Mouse (Mus musculus) hindbrain, embryonic 12.5 days (tissue): ENCODE measurements around the gene Zfp607b. TPM values are rescaled to one million over a fixed set of nuclear protein-coding genes. Genes with fewer than 3 reads are reported as not detected.

Experiments
- ATAC-seq: fragments of 200-750 bp; cut with Nextera tagmentation; 2 replicates; pipeline ENCODE4 v1.8.0; 2017; ENCODE audit warnings: moderate TSS enrichment; ENCODE audit not compliant: low FRiP score
- H3K27ac ChIP-seq: fragments of 300-500 bp; sonication (generic); 2 replicates; pipeline ENCODE4 v1.5.1; 2016; ENCODE audit warnings: mild to moderate bottlenecking
- H3K27me3 ChIP-seq: fragments of 300-500 bp; sonication (generic); 2 replicates; pipeline ENCODE4 v1.6.1; 2016; ENCODE audit warnings: mild to moderate bottlenecking
- H3K36me3 ChIP-seq: fragments of 300-500 bp; sonication (generic); 2 replicates; pipeline ENCODE4 v1.6.1; 2016; ENCODE audit warnings: mild to moderate bottlenecking
- H3K4me1 ChIP-seq: fragments of 300-500 bp; sonication (generic); 2 replicates; pipeline ENCODE4 v1.6.1; 2016
- H3K4me2 ChIP-seq: fragments of 300-500 bp; sonication (generic); replicated peaks from 2 replicates; pipeline ENCODE4 v1.6.1; 2016; ENCODE audit warnings: mild to moderate bottlenecking
- H3K4me3 ChIP-seq: fragments of 300-500 bp; sonication (generic); 2 replicates; pipeline ENCODE4 v1.5.1; 2016; ENCODE audit warnings: mild to moderate bottlenecking
- H3K9ac ChIP-seq: fragments of 300-500 bp; sonication (generic); 2 replicates; pipeline ENCODE4 v1.6.1; 2016; ENCODE audit warnings: mild to moderate bottlenecking, moderate library complexity
- H3K9me3 ChIP-seq: fragments of 300-500 bp; sonication (generic); replicated peaks from 2 replicates; pipeline ENCODE4 v1.6.1; 2016; ENCODE audit warnings: mild to moderate bottlenecking
- WGBS: fragments of 180-500 bp; shearing (Covaris S2); methylation state at CpG from one replicate; pipeline ENCODE4 v1.1.7; 2016; 5-methylcytosine and 5-hydroxymethylcytosine counted together
- polyA plus RNA-seq: library from polyadenylated mRNA; unstranded; fragments of >200 nt; fragmentation: Nextera tagmentation; extraction: Ambion mirVana; gene quantifications from 2 replicates; pipeline ENCODE4 v1.2.1, GENCODE M21; 2016

The Zfp607b gene
- polyA plus RNA-seq, 1 experiment from 2014 or later = 8.7 TPM

GRCm38 (mm10) chr7:27658712-27659663 is 30.2 kb upstream of the Zfp607b start:
- Histone ChIP-seq H3K9me3 (no peaks in the 10 kb centered on the region), H3K4me3 (no peak overlapping the region), H3K27me3 (peaks cover 58% of the 10 kb centered on the region), H3K9ac (no peak overlapping the region), H3K4me1 (peaks cover 3% of the 10 kb centered on the region), H3K27ac (no peak overlapping the region), H3K4me2 (no peak overlapping the region), H3K36me3 (peaks cover 64% of the 10 kb centered on the region)
- ATAC-seq = no peak
- 61% methylated on average over 14 of the region's 14 CpGs for WGBS

- no peak for ATAC-seq
- H3K4me2 ChIP-seq = no peak overlapping the region
- WGBS = 87% methylated on average over 4 of the region's 4 CpGs
- H3K4me3 ChIP-seq = no peak overlapping the region
- no peak overlapping the region for H3K27ac ChIP-seq
- peaks cover 65% of the 10 kb centered on the region for H3K36me3 ChIP-seq
- H3K9me3 ChIP-seq = no peaks in the 10 kb centered on the region
- H3K9ac ChIP-seq = no peak overlapping the region
- no peaks in the 10 kb centered on the region for H3K4me1 ChIP-seq
- H3K27me3 ChIP-seq = peaks cover 28% of the 10 kb centered on the region
Measured at GRCm38 (mm10) chr7:27662038-27662437, 27.1 kb upstream of the Zfp607b start.

GRCm38 (mm10) chr7:27673064-27673574 is 16.0 kb upstream of the Zfp607b start:
- no peak overlapping the region for H3K27ac ChIP-seq
- no peaks in the 10 kb centered on the region for H3K27me3 ChIP-seq
- H3K4me1 ChIP-seq = peaks cover 26% of the 10 kb centered on the region
- H3K9me3 ChIP-seq = no peaks in the 10 kb centered on the region
- peak overlapping the region; percentile 91 for H3K9ac ChIP-seq
- peak overlapping the region; percentile 91 for H3K4me3 ChIP-seq
- ATAC-seq = no peak
- peaks cover 22% of the 10 kb centered on the region for H3K36me3 ChIP-seq
- peak overlapping the region; percentile 99 for H3K4me2 ChIP-seq
- WGBS = 56% methylated on average over 9 of the region's 9 CpGs

- ATAC-seq = peak; percentile 39
- Histone ChIP-seq H3K4me2 (peak overlapping the region; percentile 99), H3K36me3 (peaks cover 17% of the 10 kb centered on the region; the same call in 1 of the 2 replicates), H3K9me3 (no peaks in the 10 kb centered on the region), H3K4me1 (peaks cover 26% of the 10 kb centered on the region), H3K27ac (0 out of 2 replicates have a peak overlapping the region, but pooled peaks have one; percentile 89), H3K9ac (peak overlapping the region; percentile 91), H3K4me3 (peak overlapping the region; percentile 91), H3K27me3 (no peaks in the 10 kb centered on the region)
- 2% methylated on average over 43 of the region's 52 CpGs for WGBS
Measured at GRCm38 (mm10) chr7:27673575-27674131, 15.5 kb upstream of the Zfp607b start.

GRCm38 (mm10) chr7:27674195-27674521 is 15.0 kb upstream of the Zfp607b start:
- ATAC-seq = peak; percentile 82; the same call in 1 of the 2 replicates
- WGBS = under 1% methylated on average over 38 of the region's 38 CpGs
- peak overlapping the region; percentile 91 for H3K9ac ChIP-seq
- H3K27ac ChIP-seq = peak overlapping the region; percentile 89; the same call in 1 of the 2 replicates
- H3K4me1 ChIP-seq = peaks cover 26% of the 10 kb centered on the region
- H3K9me3 ChIP-seq = no peaks in the 10 kb centered on the region
- H3K27me3 ChIP-seq = no peaks in the 10 kb centered on the region
- peak overlapping the region; percentile 99 for H3K4me2 ChIP-seq
- peaks cover 15% of the 10 kb centered on the region; the same call in 1 of the 2 replicates for H3K36me3 ChIP-seq
- peak overlapping the region; percentile 91 for H3K4me3 ChIP-seq

GRCm38 (mm10) chr7:27674522-27675221 is 14.5 kb upstream of the Zfp607b start, which contains the start of gene Map3k10:
Map3k10 (minus strand) TSS chr7:27674598.
- Histone ChIP-seq H3K27ac (peak within 1 kb of the TSS; percentile 89), H3K27me3 (no peaks in the 10 kb centered on the region), H3K9me3 (no peaks in the 10 kb centered on the region), H3K4me2 (peak within 1 kb of the TSS; percentile 99), H3K4me3 (peak within 1 kb of the TSS; percentile 91), H3K36me3 (peaks cover 15% of the 10 kb centered on the region; the same call in 1 of the 2 replicates), H3K9ac (peak within 1 kb of the TSS; percentile 91), H3K4me1 (peaks cover 26% of the 10 kb centered on the region)
- under 1% methylated on average over 31 of the region's 31 CpGs for WGBS
- ATAC-seq = peak; percentile 98

GRCm38 (mm10) chr7:27675222-27675612 is 13.9 kb upstream of the Zfp607b start:
- Histone ChIP-seq H3K9ac (no peak overlapping the region; the same call in 1 of the 2 replicates), H3K4me1 (peaks cover 21% of the 10 kb centered on the region), H3K36me3 (peaks cover 9% of the 10 kb centered on the region; the same call in 1 of the 2 replicates), H3K4me2 (peak overlapping the region; percentile 99), H3K27me3 (no peaks in the 10 kb centered on the region), H3K9me3 (no peaks in the 10 kb centered on the region), H3K27ac (no peak overlapping the region), H3K4me3 (peak overlapping the region; percentile 91)
- WGBS = 35% methylated on average over 14 of the region's 14 CpGs
- no peak for ATAC-seq

- no peaks in the 10 kb centered on the region for H3K9me3 ChIP-seq
- no peak overlapping the region for H3K27ac ChIP-seq
- no peak overlapping the region for H3K4me3 ChIP-seq
- H3K9ac ChIP-seq = no peak overlapping the region
- no peaks in the 10 kb centered on the region for H3K36me3 ChIP-seq
- WGBS = 90% methylated on average over 2 of the region's 2 CpGs
- H3K4me2 ChIP-seq = no peak overlapping the region
- H3K27me3 ChIP-seq = no peaks in the 10 kb centered on the region
- H3K4me1 ChIP-seq = peaks cover 8% of the 10 kb centered on the region
- no peak for ATAC-seq
Measured at GRCm38 (mm10) chr7:27683218-27683617, 5.9 kb upstream of the Zfp607b start.

- H3K4me1 ChIP-seq = peaks cover 17% of the 10 kb centered on the region
- ATAC-seq = no peak
- H3K9ac ChIP-seq = peak overlapping the region; percentile 18; the same call in 1 of the 2 replicates
- H3K27me3 ChIP-seq = no peaks in the 10 kb centered on the region
- H3K27ac ChIP-seq = no peak overlapping the region
- no peaks in the 10 kb centered on the region for H3K9me3 ChIP-seq
- peak overlapping the region; percentile 39 for H3K4me2 ChIP-seq
- no peaks in the 10 kb centered on the region for H3K36me3 ChIP-seq
- H3K4me3 ChIP-seq = 0 out of 2 replicates have a peak overlapping the region, but pooled peaks have one; percentile 11
- 40% methylated on average over 5 of the region's 5 CpGs for WGBS
Measured at GRCm38 (mm10) chr7:27685220-27685619, 3.9 kb upstream of the Zfp607b start.

- Histone ChIP-seq H3K4me3 (0 out of 2 replicates have a peak overlapping the region, but pooled peaks have one; percentile 11), H3K4me1 (peaks cover 17% of the 10 kb centered on the region), H3K9ac (peak overlapping the region; percentile 18; the same call in 1 of the 2 replicates), H3K9me3 (no peaks in the 10 kb centered on the region), H3K4me2 (peak overlapping the region; percentile 39), H3K27ac (no peak overlapping the region), H3K27me3 (no peaks in the 10 kb centered on the region), H3K36me3 (no peaks in the 10 kb centered on the region)
- ATAC-seq = no peak
- WGBS = 0% methylated on average over 6 of the region's 6 CpGs
Measured at GRCm38 (mm10) chr7:27685681-27686080, 3.5 kb upstream of the Zfp607b start.

- Histone ChIP-seq H3K4me3 (no peak overlapping the region), H3K9me3 (no peaks in the 10 kb centered on the region), H3K4me1 (peaks cover 17% of the 10 kb centered on the region), H3K9ac (no peak overlapping the region), H3K36me3 (no peaks in the 10 kb centered on the region), H3K27me3 (no peaks in the 10 kb centered on the region), H3K27ac (no peak overlapping the region), H3K4me2 (no peak overlapping the region)
- WGBS = 76% methylated on average over 1 of the region's 1 CpGs
- no peak for ATAC-seq
Measured at GRCm38 (mm10) chr7:27687043-27687442, 2.1 kb upstream of the Zfp607b start.
